Mouse (Mus musculus) gonadal fat pad, adult 2 months (tissue): Measurements from ENCODE around the gene Pnrc1. TPM values are rescaled to one million over a fixed set of nuclear protein-coding genes. Genes with fewer than 3 reads are reported as not detected.

Experiments used
- DNase-seq: peaks from one replicate; pipeline ENCODE4 v3.0.0-alpha.2; 2012; ENCODE audit warnings: low read depth
- polyA plus RNA-seq: library from polyadenylated mRNA; depleted of rRNA; stranded (reverse); fragments of >200 nt; gene quantifications from 2 replicates; pipeline ENCODE4 v1.2.3, GENCODE M21; 2012

Gene Pnrc1
- polyA plus RNA-seq, 1 experiment: 44.7 TPM

DNA sequence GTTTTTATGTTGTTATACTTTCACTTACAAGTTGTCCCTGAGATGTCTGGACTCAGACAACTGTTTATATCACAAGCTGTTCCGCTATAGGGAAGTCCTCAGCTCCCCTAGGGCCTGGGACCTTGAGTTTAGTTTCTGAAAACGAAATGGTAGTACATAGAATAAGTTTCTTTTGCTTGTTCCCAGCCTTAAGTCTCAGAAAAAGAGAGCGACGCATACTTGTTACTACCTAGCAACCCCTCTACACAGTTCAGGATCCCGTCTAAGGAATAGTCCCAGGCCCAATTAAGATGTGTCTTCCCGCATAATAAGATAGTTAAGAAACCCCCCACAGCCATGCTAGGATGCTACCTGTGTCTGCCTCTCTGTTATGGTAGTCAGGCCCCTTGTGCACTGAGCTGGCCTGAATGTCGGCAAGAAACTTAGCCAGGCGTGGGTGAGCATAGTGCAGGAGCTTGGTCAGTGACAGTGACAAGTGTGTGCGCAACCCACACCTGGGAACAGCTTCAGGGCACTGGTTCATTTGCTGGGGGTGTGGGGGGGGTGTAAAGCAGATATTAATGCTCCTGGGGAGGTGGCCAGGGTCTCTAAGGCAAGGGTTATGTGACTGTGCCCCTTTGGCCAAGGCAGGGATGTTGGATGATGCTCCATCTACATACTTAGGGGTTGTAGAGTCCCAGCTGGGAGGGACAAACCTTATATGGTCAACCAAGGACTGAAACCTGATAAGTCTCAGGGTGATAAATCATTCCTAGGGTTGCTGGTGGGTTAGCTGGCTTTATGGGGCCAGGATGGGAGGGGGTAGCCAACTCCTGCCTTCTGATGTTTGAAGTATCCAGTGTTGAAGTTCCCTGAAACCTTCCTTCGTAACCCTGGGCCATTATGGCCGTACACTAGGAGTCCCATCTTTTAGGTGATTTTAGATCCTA, 19.3 kb downstream of the Pnrc1 start:
- no peak for DNase-seq

DNA sequence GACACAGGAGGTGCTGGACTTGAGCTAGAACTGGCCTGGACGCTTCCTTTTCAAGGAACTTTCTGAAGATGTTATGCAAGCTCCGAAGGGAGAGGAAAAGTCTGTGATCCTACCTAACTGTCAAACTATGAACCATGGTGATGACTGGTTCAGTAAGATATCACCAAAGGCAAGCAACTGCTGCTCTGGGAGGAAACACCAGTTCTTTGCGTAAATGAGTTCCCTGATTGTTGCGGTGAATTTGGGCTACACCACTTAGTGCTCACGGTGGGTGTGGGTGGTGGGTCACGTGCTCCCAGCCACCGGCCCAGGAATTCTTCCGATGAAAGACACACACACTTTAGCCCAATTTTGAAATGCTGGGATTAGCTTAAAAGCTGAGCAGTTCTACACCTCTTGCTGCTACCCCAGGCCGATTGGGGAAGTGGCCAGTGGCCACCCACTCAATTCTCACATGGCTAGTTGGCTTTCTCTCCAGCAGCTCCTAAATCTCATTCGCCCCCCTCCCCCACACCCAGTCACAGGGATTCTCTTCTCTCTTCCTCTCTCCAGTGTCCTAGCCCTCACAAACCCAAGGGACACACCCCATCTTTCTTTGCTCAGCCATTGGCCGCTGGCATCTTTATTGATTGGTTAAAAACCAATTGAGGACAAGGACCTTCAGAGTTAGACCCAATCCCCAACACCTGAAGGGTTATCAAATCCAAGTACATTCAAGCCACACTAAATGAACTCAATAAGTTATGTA, 24.8 kb downstream of the Pnrc1 start:
- DNase-seq: no peak

DNA sequence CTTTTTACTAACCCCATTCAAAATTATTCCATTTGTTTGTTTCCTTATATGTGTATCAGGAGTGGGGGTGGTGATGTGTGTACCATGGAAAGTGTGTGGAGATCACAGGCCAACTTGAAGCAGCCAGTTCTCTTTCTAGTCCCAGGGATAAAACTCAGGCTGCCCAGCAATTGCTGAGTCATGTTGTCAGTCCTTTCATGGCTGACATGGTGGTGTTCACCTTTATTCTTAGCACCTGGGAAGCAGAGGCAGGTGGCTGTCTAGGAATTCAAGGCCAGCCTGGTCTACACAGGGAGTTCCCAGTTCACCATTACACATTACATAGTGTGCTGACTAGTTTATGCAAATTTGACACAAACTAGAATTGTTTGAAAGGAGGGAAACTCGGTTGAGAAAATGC, 27.1 kb downstream of the Pnrc1 start:
- no peak for DNase-seq

DNA sequence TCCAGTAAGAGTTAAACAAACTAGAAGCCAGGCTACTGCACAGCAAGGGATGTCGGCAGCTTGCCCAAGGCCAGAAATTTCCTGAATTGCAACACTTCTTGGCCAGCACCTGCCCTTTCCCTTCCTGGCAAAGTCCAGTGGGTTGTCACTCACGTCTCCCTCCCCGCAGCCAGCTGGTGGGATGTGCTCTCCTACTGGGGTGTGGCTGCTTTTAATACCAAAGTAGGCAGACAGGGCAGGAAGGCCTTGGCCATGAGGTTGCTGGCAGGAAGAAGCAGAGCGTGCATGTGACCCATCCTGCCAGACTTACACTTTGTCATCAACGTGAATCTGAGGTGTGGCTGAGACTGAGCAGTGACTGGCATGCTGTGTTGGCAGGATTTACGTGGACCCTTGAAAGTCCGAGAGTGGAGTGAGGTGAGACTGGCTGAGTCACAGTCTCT, 28.6 kb downstream of the Pnrc1 start:
- DNase-seq: no peak

DNA sequence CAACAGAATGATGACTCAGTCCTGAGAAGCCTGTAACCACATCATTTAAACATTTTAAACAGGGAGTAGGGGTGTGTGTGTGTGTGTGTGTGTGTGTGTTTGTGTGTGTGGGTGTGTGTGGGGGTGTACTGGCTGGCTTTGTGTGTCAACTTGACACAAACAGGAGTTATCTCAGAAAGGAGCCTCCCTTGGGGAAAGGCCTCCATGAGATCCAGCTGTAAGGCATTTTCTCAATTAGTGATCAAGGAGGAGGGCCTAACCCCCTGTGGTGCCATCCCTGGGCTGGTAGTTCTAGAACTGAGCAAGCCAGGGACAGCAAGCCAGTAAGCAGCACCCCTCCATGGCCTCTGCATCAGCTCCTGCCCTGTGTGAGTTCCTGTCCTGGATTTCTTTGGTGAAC, 29.7 kb downstream of the Pnrc1 start:
- DNase-seq: no peak

DNA sequence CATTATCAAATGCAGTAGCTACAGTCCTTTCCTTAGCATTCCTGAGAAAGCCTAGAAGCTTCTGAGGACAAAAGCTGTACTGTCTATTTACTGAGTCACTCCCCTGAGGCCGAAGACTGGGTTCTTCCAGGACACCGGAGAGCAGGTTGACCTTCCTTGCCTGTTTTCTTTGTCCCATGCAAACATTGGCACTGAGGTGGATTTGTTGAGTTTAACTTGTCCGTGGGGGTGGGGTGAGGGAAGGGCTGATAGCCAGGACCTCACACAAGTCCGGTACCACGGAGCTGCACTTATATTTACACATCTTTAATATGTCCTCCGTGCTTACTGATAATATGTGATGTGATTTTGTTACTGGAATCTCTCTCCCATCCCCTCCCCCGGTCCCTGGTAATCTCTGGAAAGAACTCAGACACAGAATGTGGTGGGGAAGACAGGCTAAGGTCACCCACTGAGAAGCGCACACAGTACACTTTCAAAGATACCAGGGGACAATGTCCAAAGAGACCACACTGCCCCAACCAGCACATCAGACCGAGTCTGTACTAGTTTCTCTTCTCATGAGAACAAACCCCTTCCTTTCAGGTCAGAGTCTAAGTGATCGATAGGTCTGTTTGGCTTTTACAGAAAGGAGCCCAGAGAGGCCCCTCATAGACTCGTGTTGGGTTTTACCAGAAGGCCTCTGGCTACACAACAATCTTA, 32.5 kb downstream of the Pnrc1 start:
- DNase-seq: no peak

DNA sequence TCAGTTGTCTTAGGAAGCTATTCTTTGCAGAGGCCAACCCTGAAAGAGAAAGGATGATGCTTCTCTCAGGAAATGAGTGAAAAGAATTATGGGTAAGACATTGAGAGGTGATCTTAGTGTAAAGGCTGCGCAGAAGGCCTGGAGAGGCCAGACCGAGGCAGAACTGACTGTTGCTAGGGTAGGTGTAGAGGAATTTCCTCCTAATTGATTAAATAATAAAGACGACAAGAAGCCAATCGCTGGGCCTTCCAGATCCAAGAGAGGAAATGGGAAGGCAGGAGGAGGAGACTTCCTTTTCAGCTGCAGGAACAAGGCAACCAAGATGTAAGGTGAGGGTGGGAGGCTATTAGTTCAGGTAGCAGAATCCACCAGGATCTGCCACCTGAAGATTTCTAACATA, 35.3 kb downstream of the Pnrc1 start:
- no peak for DNase-seq

DNA sequence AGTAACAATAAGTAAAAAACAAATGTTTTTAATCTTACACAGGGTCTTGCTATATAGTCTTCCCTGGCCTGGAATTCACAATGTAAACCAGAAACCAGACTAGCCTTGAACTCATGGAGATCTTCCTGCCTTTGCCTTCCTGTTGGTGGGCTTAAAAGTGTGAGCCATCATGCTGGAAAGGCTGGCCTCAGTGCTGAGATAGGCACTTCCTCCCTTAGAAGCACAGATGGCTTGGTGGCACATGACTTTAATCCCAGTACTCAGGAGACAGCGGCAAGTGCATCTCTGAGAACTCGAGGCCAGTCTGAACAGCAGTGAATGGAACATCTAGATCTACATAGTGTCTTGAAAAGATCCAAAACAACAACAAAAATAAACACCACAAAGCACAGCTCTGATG, 39.1 kb downstream of the Pnrc1 start:
- no peak for DNase-seq

DNA sequence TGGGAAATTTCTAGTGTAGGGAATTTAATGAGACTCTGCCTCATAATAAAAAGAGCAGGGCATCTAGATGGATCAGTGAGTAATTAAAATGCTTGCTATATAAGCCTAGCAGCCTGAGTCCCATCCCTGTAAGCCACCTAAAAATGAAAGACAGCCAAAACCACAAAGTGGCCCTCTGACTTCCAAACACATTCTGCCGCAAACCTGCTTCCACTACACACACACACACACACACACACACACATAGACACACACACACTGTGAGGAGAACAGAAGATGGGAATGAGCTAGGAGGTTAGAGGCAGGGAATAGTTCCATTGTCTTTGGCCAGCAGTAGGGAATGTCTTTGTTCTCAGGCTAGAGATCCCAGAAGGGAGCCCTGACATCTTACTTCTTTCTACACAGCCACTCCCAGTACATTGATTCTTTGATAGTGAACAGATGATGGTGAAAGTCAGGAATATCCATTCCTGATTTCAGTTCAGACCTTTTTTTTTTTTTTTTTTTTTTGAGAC, 40.2 kb downstream of the Pnrc1 start:
- no peak for DNase-seq

DNA sequence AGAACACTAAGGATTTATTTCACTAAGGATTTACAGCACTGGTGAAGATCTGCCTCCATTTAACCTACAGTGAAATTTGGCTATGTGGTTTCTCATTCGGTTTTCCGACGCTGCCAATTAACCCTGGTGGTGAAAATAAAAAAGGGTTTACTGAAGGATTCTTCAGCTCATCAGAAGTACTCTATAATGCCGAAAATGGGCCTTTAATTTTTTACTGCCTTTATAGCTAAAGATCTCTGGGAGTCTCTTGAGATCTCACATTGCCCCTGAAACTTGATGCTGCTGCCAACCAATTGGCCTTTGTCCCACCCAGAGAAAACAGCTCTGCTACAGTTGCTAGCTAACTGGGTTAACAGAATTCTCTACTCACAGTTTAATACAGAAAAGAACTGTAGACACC, 41.0 kb downstream of the Pnrc1 start:
- no peak for DNase-seq

DNA sequence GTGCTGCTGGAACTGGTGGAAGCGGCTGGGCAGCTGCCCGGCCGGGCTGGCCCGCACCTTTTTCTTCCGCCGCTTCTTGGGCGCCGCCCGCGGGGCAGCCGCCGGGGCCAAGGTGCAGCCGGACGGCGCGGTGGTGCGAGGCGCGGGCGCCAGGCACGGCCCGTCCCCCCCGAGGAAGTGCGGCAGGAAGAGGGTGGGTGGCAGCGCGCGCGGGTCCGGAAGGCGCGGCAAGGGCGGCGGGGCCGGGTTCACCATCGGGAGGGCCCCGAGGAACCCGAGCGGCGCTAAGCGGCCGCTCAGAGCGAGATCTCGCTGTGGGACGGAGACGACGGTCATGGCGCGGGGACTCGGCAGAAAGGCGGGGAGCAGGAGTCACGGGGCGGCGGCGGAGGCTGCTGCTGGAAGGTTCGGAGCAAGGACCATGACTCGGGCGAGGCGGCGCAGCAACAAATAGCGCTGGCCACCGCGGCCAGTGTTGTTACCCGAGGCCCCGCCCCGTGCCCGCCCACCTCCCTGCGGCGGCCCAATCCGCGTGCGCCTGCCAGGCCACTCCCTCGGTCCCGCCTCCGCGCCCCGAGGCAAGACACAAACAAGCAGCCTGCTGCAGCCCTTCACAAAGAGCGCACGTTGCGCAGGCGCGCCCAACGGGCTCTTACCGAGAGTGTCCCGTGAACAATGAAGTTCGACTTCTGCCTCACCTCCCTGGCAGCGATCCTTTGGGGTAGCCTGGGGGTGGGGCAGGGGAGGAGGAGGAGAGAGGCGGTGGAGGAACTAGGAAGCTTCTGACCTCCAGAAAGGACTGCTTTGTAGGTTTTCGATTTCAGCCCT, 41.7 kb downstream of the Pnrc1 start:
- DNase-seq: no peak

DNA sequence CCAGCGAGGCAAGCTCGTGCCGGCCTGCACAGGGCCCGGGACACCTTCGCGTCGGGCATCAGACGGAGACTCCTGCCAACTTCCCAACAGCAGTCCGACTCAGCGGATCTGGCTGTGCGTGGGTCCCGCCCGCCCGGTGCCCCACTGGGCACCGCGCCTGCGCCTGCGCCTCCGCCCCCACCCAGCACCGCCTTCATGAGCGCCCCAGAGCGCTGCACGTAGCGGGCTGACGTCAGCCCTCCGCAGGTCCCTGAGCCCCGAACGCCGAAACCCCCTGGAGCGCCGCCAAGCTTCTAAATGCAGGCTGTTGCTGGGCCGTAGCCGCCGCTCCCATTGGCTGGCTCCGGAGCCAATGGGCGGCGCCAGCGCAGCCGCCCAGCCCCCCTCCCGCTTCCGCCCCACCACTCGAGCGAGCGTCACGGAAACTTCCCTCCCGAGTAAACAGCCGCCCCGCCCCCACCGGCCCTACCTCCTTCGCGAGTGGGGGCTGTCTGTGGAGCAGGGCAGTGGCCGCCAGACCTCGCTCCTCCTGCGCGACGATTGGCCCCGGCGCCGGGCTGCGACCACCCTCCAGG, 42.4 kb downstream of the Pnrc1 start:
- no peak for DNase-seq

DNA sequence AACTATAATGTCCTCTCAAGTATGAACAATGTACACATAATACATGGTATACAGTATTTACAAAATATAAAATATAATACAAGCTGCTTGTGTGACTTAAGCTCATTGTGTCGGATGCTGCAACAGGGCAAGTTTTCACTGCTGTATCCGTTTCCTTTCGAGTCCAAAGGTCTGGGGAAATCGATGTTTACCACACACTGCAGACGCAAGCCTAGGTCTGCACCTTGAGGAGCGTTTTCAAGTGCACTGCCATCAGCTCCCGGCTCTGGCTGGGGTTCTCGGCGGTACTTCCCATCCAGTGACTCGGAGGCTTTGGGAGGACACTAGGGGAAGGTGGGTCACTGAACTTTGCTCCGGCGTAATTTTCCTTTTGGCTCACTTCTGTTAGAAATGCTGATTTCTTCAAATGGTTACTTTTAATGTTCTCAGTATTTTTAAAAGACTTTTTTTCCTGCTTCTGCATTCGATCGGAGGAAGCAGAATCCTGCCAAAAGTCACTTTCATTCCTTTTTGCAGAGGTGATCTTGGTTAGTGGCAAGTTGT, 44.0 kb downstream of the Pnrc1 start:
- DNase-seq: no peak

DNA sequence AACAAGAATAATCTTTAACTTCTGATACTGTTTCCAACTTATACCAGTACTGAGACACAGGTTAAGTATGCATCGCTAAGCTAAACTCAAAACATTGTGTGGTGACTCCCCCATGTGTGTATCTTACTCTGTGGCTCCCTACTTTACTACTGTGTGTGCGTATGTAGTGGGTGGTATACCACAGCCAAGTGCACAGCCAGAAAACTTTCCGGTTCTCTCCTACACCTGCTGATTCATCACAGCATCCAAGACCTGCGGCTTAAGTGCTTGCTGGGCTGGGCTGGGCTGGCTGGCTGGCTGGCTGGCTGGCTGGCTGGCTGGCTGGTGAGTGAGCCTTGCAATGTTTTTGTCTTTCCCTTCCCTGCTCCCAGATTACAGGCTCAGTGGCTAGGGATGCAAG, 46.0 kb downstream of the Pnrc1 start:
- no peak for DNase-seq

DNA sequence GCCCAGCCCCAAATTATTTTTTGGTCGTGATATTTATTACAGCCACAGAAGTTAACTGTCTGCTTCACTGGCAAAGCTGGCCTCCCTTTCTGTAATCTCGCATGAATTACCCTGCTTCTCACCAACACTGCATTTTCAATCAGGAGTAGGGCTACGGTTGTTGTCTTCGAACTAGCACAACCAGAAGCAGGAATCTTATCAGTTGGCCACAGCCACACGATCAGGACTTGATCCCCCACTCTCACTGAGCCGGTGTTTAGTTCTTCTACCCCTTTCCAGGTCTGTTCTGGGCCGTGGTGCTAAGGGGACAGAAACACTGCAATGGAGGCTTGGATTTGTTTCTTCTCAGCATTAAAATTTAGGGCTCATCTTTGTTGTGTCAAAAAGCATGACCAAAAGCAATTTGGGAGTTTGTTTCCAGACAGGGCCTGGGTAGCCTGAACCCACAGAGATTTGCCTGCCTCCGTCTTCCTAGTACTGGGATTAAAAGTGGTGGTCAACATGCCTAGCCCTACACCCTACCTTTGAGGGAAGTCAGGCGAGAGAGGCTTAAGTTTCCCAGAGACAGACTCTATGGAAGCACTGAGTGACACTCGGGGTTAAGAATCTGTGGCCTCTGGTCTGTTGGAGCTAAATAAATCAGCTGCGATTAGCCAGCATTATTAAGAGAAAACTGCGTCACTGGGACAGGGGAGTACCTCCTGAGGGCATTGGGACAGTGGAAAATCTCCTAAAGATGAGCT, 46.8 kb downstream of the Pnrc1 start:
- no peak for DNase-seq

DNA sequence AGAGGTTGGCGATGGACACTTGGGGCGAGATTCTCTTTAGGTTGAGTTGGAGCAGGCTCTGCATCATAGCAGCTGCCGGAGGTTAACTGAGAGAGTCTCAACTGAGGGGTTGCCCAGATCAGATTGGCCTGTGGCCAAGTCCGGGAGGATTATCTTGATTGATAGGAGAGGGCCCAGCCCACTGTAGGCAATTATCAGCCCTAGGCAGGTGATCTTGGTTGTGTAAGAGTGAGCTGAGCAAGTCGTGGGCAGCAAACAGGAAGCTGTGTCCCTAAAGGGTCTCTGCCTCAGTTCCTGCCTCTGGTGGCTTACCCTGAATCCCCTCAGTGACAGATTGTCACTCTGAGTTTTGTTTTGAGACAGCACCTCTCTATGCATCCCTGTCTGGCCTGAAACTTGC, 47.4 kb downstream of the Pnrc1 start:
- DNase-seq: no peak

DNA sequence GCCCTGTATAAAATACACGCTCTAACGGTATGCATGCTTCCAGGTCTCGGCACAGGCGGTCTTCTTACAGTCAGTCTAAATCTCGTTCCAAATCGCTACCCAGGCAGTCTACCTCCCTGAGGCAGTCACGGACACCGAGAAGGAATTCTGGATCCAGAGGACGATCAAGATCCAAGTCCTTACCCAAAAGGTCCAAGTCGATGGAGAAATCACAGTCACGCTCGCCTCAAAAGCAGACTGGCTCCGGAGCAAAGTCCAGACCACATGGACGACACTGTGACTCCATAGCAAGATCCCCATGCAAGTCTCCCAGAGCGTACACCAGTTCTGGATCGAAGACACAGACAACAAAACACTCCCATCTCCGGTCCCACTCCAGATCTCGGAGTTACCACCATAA, 59.1 kb downstream of the Pnrc1 start:
- DNase-seq: no peak

DNA sequence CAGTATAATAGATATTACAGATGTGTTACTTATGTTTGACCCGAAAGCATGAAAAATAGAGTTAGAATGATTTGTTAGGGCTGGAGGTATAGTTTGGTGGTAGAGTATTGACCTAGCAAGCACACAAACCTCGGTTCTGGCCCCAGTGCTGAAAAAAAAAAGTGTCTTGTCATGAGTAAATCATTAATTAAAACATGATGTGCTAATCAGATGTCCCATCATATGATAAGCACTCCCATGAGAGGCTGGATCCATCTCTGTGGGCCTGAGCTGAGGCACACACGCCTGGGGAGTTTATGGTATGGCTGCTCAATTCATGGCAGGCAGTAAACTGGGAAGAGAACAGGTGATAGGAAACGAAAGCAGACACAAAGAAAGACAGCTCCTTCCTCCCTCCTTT, 60.3 kb downstream of the Pnrc1 start:
- DNase-seq: no peak

DNA sequence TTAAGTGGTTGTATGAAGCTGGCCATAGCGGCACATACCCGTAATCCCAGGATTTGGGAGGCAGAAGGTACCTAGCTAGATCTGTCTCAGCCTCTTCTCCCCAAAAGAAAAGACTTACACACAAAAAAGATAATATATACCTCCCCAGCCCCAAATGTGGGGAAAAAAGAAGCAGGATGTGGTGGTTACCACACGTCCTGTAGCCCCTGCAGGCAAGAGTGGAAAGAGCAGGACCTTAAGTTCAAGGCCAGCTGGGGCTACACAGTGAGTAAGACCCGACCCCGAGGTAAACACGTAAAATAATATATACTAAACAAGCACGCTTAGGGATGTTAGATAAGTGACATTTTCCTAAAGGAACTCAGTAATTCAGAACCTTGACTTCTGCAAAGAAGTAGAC, 62.8 kb downstream of the Pnrc1 start:
- DNase-seq: no peak
